Mouse (Mus musculus): ENCODE data around the gene Ap2m1. TPM values are rescaled to one million over a fixed set of nuclear protein-coding genes. Genes with fewer than 3 reads are reported as not detected.

Ap2m1 gene
- polyA plus RNA-seq, 1 experiment from 2014 or later, result 677 TPM

DNA sequence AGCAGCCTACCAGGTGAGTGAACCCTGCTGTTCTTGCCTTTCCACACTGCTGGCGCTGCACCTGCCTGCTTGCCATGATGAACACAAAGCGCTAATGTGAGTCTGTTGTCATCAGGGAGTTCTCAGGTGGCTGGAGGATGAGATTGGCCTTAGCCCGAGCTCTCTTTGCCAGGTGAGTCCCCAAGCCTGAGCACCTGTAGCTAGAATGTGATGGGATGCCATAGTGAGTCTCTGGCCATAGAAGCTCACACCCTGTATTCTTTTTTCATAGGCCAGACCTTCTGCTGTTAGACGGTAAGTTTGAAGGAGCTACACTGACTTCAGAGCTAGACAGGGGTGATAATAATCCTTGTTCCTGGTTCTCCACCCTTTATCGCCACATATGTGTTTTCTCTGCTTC lies 16.4 kb downstream of the Ap2m1 start:
- H3K27me3 ChIP-seq, result no peaks in the 10 kb centered on the region
- WGBS, result 92% methylated on average over 5 of the region's 5 CpGs
- H3K4me1 ChIP-seq, result peaks cover 15% of the 10 kb centered on the region
- no peak overlapping the region for H3K4me3 ChIP-seq
- no peak overlapping the region for H3K4me2 ChIP-seq (replicated peaks)
- H3K36me3 ChIP-seq, result peaks cover 54% of the 10 kb centered on the region
- H3K9me3 ChIP-seq, result no peaks in the 10 kb centered on the region
- no peak for ATAC-seq (ENCODE audit: insufficient number of reproducible peaks, insufficient read depth, low FRiP score, low TSS enrichment)
- no peak overlapping the region for H3K9ac ChIP-seq
- no peak overlapping the region for H3K27ac ChIP-seq

DNA sequence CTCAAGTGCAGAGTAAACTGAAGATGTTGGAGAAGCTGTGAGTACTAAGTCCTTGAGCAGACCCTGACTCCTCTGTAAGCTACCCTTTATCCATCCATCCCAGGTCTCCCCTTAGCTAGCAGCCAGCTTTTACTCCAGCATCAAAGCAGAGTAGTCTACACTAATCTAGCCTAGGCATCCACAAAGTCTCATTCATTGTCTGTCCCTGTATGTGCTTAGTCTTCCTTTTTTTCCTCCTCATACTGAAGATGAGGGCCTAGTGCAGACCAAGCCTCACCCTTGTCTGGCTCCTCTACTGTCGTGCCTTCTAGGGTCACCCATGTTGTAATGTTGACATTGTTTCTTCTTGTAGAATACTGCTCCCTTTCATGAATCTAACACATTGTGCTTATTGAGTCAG lies 17.3 kb downstream of the Ap2m1 start:
- ATAC-seq (ENCODE audit: insufficient number of reproducible peaks, insufficient read depth, low FRiP score, low TSS enrichment), result no peak
- H3K9ac ChIP-seq, result no peak overlapping the region

DNA sequence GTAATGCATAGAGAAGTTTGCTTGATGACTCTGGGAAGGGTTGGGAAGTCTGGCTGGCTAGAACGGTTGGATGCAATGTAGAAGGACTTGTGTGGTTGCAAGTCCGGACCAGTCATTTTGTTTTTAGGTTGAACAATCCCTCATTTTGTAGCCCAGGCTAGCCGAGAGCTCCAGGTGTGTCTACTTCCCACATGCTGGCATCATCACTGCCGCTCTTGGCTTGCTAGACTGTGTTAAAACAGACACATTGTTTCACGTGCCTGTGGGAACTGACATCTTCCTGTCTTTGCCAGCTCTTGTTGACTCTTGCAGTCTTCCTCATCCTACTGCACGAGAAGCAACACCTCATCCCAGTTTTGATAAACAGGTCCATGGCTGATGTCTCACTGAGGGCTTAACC lies 19.7 kb downstream of the Ap2m1 start:
- Histone ChIP-seq H3K9ac (no peak overlapping the region), H3K27ac (no peak overlapping the region), H3K4me2 (replicated peaks) (no peak overlapping the region), H3K36me3 (peaks cover 79% of the 10 kb centered on the region), H3K27me3 (no peaks in the 10 kb centered on the region), H3K9me3 (no peaks in the 10 kb centered on the region), H3K4me3 (no peak overlapping the region), H3K4me1 (no peaks in the 10 kb centered on the region)
- 91% methylated on average over 6 of the region's 6 CpGs for WGBS
- ATAC-seq (ENCODE audit: insufficient number of reproducible peaks, insufficient read depth, low FRiP score, low TSS enrichment), result no peak

More for the DNA sequence above, 17.3 kb downstream of the Ap2m1 start:
- Histone ChIP-seq H3K9me3 (no peaks in the 10 kb centered on the region), H3K4me1 (peaks cover 11% of the 10 kb centered on the region), H3K36me3 (peaks cover 57% of the 10 kb centered on the region), H3K27ac (no peak overlapping the region), H3K27me3 (no peaks in the 10 kb centered on the region), H3K4me2 (replicated peaks) (no peak overlapping the region), H3K4me3 (no peak overlapping the region)
- WGBS, result 77% methylated on average over 1 of the region's 1 CpGs

DNA sequence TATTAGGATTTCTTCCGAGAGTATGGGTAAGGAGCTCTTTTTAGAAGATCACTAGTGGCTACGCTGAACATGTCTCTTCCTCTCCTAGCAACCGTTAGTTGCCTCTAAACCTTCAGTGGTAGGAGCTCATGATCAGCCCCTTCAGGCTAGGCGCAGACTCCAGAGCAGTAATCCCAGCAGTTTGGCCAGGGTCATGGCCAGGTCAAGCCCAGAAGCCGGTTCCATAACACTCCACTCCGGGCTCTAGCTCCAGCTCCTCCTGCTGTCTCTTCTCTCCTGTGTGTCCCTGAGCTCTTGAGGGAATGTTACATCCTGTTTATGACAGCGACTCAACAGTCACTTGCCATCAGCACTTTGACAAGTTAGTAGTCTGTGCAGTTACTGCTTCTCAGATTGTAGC lies 22.1 kb downstream of the Ap2m1 start:
- no peaks in the 10 kb centered on the region for H3K27me3 ChIP-seq
- WGBS, result 77% methylated on average over 7 of the region's 7 CpGs
- H3K36me3 ChIP-seq, result peaks cover 80% of the 10 kb centered on the region
- no peaks in the 10 kb centered on the region for H3K9me3 ChIP-seq
- H3K9ac ChIP-seq, result no peak overlapping the region
- H3K27ac ChIP-seq, result no peak overlapping the region
- H3K4me1 ChIP-seq, result no peaks in the 10 kb centered on the region
- H3K4me3 ChIP-seq, result no peak overlapping the region
- no peak for ATAC-seq (ENCODE audit: insufficient number of reproducible peaks, insufficient read depth, low FRiP score, low TSS enrichment)
- no peak overlapping the region for H3K4me2 ChIP-seq (replicated peaks)

- Histone ChIP-seq H3K4me2 (replicated peaks) (no peak overlapping the region), H3K9ac (no peak overlapping the region), H3K27ac (no peak overlapping the region), H3K4me1 (no peaks in the 10 kb centered on the region), H3K4me3 (no peak overlapping the region), H3K9me3 (no peaks in the 10 kb centered on the region), H3K36me3 (peaks cover 33% of the 10 kb centered on the region), H3K27me3 (no peaks in the 10 kb centered on the region)
- WGBS, result 95% methylated on average over 1 of the region's 1 CpGs
- ATAC-seq (ENCODE audit: insufficient number of reproducible peaks, insufficient read depth, low FRiP score, low TSS enrichment), result no peak
Measured at GRCm38 (mm10) chr16:20565075-20565474, 29.8 kb downstream of the Ap2m1 start.

DNA sequence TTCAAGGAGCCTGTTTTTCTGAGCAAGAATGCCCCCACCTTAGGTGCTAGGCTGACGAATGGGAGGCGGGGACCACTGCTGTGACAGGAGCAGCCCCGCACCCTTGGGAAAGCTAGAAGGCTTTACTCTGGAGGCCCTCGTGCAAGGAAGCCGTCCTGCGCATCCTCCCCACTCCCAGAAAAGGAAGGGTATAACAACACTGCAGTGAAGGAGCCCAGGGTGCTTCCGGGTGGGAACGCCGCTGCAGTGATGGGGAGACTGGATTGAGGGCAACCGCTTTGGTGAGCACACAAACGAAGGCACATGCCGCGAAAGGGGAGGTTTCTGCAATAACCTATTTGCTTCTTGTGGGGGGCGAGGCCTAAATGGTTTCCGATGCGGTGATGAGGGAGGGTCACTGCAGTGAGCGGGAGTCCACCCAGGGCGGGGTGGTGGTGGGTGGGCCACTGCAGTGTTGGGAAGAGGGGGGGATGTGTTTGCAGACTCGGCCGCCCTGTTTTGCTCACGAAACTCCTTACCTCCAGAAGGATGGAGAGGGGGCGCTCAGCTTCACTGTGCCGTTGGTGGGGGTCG lies 54.2 kb downstream of the Ap2m1 start, which contains the start of gene Vwa5b2:
TSS of gene Vwa5b2 (plus strand) at position 106 of the 573 bp plus-strand sequence.
- H3K4me2 ChIP-seq (replicated peaks), result peak within 1 kb of the TSS; percentile 74
- peak within 1 kb of the TSS; percentile 12 for H3K9ac ChIP-seq
- peaks cover 59% of the 10 kb centered on the region for H3K27me3 ChIP-seq
- peak; percentile 29; the same call in 1 of the 2 replicates for ATAC-seq (ENCODE audit: insufficient number of reproducible peaks, insufficient read depth, low FRiP score, low TSS enrichment)
- H3K27ac ChIP-seq, result no peak within 1 kb of the TSS
- no peaks in the 10 kb centered on the region for H3K36me3 ChIP-seq
- under 1% methylated on average over 24 of the region's 24 CpGs for WGBS
- H3K4me1 ChIP-seq, result peaks cover 11% of the 10 kb centered on the region
- H3K4me3 ChIP-seq, result peak within 1 kb of the TSS; percentile 43
- no peaks in the 10 kb centered on the region for H3K9me3 ChIP-seq

DNA sequence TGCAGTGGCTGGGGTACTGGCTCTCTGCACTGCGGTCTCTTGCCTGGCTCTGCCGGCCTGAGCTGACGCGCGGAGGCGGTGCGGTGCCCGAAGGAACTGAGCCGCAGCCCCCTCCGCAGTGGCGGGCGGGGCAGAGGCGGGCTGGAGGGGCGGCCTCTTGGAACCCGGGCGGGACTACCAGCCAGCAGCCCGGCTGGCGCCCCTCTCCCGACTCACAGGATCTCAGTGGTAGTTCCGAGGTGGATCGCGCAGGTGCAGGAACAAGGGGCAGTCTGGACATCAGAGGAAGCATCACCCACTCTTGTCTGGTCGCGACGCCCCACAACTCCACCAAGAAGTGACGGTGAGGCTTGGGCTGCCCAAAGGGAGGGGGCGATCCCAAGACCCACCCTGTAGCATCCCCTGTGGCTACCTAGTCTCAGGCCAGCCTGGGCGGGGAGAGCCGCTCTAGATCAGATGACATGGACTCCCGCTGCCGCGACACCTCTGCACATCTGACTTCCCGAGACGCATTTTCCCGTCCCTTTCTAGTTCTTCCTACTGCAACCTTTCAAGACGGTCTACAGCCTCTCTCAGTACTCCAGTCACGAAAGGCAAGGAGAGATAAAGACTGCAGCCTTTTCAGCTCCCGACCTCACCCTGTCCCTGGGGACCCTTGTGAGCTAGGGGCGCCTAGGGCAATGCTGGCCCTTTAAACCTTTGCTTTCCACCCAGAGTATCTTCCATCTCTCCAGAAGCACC lies 54.8 kb downstream of the Ap2m1 start:
- 1% methylated on average over 35 of the region's 39 CpGs for WGBS

DNA sequence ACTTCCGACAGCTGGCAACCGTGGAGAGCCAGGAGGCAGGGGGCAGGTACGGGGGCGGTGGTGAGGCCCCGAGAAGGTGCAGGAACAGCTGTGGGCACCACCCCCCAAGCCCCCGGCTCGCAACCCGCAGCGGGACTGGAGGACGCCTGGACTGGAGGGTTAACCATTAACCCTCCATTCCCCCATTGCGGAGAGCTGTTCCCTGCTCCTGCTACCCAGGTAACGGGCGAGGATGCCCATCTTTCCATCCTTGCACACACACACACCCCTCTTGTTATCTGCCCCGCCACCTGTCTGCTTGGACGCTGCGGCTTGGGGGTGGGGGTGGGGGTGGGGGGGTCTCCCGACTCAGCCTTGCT lies 55.4 kb downstream of the Ap2m1 start:
- peaks cover 65% of the 10 kb centered on the region for H3K27me3 ChIP-seq
- H3K4me2 ChIP-seq (replicated peaks), result peak overlapping the region; percentile 74
- no peak overlapping the region for H3K9ac ChIP-seq
- no peaks in the 10 kb centered on the region for H3K36me3 ChIP-seq
- peak overlapping the region; percentile 43 for H3K4me3 ChIP-seq
- no peak overlapping the region for H3K27ac ChIP-seq
- 3% methylated on average over 17 of the region's 17 CpGs for WGBS
- H3K4me1 ChIP-seq, result peaks cover 11% of the 10 kb centered on the region
- no peaks in the 10 kb centered on the region for H3K9me3 ChIP-seq
- ATAC-seq (ENCODE audit: insufficient number of reproducible peaks, insufficient read depth, low FRiP score, low TSS enrichment), result no peak

More for the DNA sequence above, 54.8 kb downstream of the Ap2m1 start:
- H3K4me3 ChIP-seq, result peak overlapping the region; percentile 43
- H3K27ac ChIP-seq, result no peak overlapping the region
- H3K9me3 ChIP-seq, result no peaks in the 10 kb centered on the region
- peaks cover 60% of the 10 kb centered on the region for H3K27me3 ChIP-seq
- H3K4me1 ChIP-seq, result peaks cover 11% of the 10 kb centered on the region
- peak; percentile 77; the same call in 1 of the 2 replicates for ATAC-seq (ENCODE audit: insufficient number of reproducible peaks, insufficient read depth, low FRiP score, low TSS enrichment)
- H3K9ac ChIP-seq, result peak overlapping the region; percentile 12
- H3K36me3 ChIP-seq, result no peaks in the 10 kb centered on the region
- H3K4me2 ChIP-seq (replicated peaks), result peak overlapping the region; percentile 74

- Histone ChIP-seq H3K4me2 (replicated peaks) (peak overlapping the region; percentile 74), H3K4me1 (peaks cover 11% of the 10 kb centered on the region), H3K9ac (no peak overlapping the region), H3K9me3 (no peaks in the 10 kb centered on the region), H3K27me3 (peaks cover 68% of the 10 kb centered on the region), H3K4me3 (peak overlapping the region; percentile 43), H3K27ac (no peak overlapping the region), H3K36me3 (no peaks in the 10 kb centered on the region)
- 3% methylated on average over 48 of the region's 48 CpGs for whole genome bisulfite sequencing
- no peak for ATAC-seq (ENCODE audit: insufficient number of reproducible peaks, insufficient read depth, low FRiP score, low TSS enrichment)
Measured at GRCm38 (mm10) chr16:20591076-20591705, 55.9 kb downstream of the Ap2m1 start.

Other genes starting within 250 kb of the Ap2m1 start
- gene Parl, start 233.1 kb upstream of the Ap2m1 start, polyA plus RNA-seq (2016; fragmentation: Nextera tagmentation; extraction: Ambion mirVana), result 89.8 and 95.2 TPM in 2 replicates
- gene Cyp2ab1, start 210.1 kb upstream of the Ap2m1 start, polyA plus RNA-seq (2016; fragmentation: Nextera tagmentation; extraction: Ambion mirVana), result not detected in 2 replicates
- gene Abcc5, start 109.1 kb upstream of the Ap2m1 start, polyA plus RNA-seq (2016; fragmentation: Nextera tagmentation; extraction: Ambion mirVana), result 99.6 and 107 TPM in 2 replicates
- 135 and 137 TPM in 2 replicates for gene Eif2b5, start 36.7 kb upstream of the Ap2m1 start, polyA plus RNA-seq (2016; fragmentation: Nextera tagmentation; extraction: Ambion mirVana)
- gene Dvl3, start 18.5 kb upstream of the Ap2m1 start, polyA plus RNA-seq (2016; fragmentation: Nextera tagmentation; extraction: Ambion mirVana), result 33.1 and 33.2 TPM in 2 replicates
- 72.4 and 79.1 TPM in 2 replicates for gene Abcf3, start 13.1 kb downstream of the Ap2m1 start, polyA plus RNA-seq (2016; fragmentation: Nextera tagmentation; extraction: Ambion mirVana)
- gene Vwa5b2, start 54.0 kb downstream of the Ap2m1 start, polyA plus RNA-seq (2016; fragmentation: Nextera tagmentation; extraction: Ambion mirVana), result 3.7 TPM in 2 replicates
- gene Eef1akmt4, start 76.1 kb downstream of the Ap2m1 start, polyA plus RNA-seq (2016; fragmentation: Nextera tagmentation; extraction: Ambion mirVana), result 30.5 and 31.4 TPM in 2 replicates
- gene Gm49333, start 76.1 kb downstream of the Ap2m1 start, polyA plus RNA-seq (2016; fragmentation: Nextera tagmentation; extraction: Ambion mirVana), result not detected in 2 replicates
- 36.9 and 39.9 TPM in 2 replicates for gene Alg3, start 76.3 kb downstream of the Ap2m1 start, polyA plus RNA-seq (2016; fragmentation: Nextera tagmentation; extraction: Ambion mirVana)
- 2.1 and 2.4 TPM in 2 replicates for gene Camk2n2, start 85.8 kb downstream of the Ap2m1 start, polyA plus RNA-seq (2016; fragmentation: Nextera tagmentation; extraction: Ambion mirVana)
- gene Ece2, start 94.3 kb downstream of the Ap2m1 start, polyA plus RNA-seq (2016; fragmentation: Nextera tagmentation; extraction: Ambion mirVana), result 7.5 and 7.7 TPM in 2 replicates
- gene Psmd2, start 116.2 kb downstream of the Ap2m1 start, polyA plus RNA-seq (2016; fragmentation: Nextera tagmentation; extraction: Ambion mirVana), result 396 and 401 TPM in 2 replicates
- 213 and 218 TPM in 2 replicates for gene Eif4g1, start 132.8 kb downstream of the Ap2m1 start, polyA plus RNA-seq (2016; fragmentation: Nextera tagmentation; extraction: Ambion mirVana)
- gene Fam131a, start 157.8 kb downstream of the Ap2m1 start, polyA plus RNA-seq (2016; fragmentation: Nextera tagmentation; extraction: Ambion mirVana), result 7.2 and 7.7 TPM in 2 replicates
- 110 and 118 TPM in 2 replicates for gene Polr2h, start 182.2 kb downstream of the Ap2m1 start, polyA plus RNA-seq (2016; fragmentation: Nextera tagmentation; extraction: Ambion mirVana)
- gene Clcn2, start 182.3 kb downstream of the Ap2m1 start, polyA plus RNA-seq (2016; fragmentation: Nextera tagmentation; extraction: Ambion mirVana), result 28.8 and 31.6 TPM in 2 replicates
- 4.7 and 5.9 TPM in 2 replicates for gene Chrd, start 197.6 kb downstream of the Ap2m1 start, polyA plus RNA-seq (2016; fragmentation: Nextera tagmentation; extraction: Ambion mirVana)
- gene Thpo, start 199.0 kb downstream of the Ap2m1 start, polyA plus RNA-seq (2016; fragmentation: Nextera tagmentation; extraction: Ambion mirVana), result 0.96 and 1.2 TPM in 2 replicates